Mouse (Mus musculus): ENCODE results near the gene Msx1.

The Msx1 gene

DNA sequence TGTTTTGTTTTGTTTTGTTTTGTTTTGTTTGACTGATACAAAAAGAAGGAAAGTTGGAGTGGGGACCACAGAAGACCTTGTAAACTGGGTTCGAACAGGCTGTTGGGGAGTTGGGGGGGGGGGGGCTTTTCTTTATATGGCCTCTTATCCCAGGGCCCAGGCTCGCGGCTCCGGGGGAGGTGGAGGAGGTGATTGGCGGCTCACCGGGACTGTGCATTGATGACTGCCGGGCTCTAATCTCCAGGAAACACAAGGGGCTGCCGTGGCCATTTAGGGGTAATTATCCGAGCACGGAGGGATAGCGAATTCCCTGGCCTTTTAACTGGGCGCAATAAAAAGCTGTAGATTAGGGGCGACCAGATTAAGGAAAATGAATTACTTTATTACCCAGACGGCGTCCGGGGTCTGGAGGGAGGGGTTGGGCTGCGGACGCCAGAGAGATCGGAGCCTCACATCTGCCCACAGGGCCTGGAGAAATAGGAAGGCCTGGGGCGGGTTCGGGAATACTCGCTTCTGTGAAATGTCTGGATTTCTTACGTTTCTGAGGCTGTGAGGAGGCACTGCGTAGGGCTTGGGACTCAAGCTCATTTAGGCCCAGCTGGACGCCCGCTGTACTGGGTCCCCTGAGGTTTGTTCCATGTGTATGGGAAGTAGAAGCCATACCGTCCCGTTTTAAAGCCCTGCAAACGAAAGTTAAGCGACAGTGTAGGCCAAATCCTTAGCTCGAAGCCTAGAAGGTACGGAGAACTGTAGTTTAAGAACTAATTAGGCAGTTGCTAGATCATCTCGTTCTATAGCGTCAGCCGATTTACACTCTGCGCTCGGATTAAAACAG is 1.4 kb upstream of the Msx1 start:
- no peak for DNase-seq

DNA sequence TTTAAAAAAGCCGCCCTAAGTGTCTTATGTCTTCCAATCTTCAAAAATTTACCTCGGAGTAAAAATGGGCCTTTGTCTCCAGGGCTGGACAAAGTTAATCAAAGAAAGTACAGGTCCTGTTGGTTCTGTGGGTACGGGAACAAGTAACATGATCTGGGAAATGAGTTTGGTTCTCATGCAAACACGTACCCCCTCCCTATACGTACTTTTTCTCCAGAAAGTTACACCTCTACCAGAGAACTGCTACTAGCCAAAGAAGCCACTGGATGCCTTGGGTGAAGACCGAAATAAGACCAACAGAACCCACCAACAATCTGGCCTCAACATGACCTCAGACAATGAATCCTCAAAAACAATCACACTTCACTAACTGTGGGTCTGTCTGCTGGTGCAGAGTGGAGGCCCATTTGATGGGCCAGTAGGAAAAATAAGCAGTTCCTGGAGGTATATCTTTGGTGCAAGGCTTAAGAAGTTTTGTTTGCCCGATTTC is 773 bp upstream of the Msx1 start:
- DNase-seq, result no peak

DNA sequence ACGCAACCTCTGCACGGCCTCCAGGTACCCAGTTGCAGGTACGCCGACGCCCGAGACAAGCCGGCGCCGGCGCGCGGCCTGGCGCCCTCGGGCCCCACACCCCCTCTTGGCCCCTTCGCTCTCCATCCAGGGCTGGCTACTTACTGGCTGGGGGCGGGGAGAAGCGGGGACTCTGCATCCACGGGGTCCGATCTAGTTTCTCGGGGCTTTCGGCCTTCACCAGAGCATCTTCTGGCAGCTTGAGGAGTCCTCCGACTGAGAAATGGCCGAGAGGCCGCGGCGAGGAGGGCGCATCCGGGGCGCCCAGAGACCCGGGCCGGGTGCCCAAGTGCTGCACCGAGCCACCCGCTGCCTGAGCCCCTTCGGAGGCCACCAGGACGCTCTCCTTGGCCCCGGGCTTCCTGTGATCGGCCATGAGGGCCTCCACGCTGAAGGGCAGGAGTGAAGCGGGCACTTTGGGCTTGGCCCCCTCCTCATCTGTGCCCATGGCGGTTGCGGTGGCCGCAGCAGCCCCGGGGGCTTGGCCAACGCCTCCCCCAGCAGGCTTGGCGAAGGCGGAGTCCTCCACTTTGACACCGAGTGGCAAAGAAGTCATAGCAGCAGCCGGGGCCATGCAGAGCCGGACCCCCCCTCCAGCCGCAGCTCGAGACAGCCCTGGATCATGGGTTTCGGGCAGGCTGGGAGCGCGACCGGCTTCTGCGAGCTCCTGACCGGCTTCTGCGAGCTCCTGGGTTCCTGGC is 492 bp downstream of the Msx1 start:
- DNase-seq, result no peak

DNA sequence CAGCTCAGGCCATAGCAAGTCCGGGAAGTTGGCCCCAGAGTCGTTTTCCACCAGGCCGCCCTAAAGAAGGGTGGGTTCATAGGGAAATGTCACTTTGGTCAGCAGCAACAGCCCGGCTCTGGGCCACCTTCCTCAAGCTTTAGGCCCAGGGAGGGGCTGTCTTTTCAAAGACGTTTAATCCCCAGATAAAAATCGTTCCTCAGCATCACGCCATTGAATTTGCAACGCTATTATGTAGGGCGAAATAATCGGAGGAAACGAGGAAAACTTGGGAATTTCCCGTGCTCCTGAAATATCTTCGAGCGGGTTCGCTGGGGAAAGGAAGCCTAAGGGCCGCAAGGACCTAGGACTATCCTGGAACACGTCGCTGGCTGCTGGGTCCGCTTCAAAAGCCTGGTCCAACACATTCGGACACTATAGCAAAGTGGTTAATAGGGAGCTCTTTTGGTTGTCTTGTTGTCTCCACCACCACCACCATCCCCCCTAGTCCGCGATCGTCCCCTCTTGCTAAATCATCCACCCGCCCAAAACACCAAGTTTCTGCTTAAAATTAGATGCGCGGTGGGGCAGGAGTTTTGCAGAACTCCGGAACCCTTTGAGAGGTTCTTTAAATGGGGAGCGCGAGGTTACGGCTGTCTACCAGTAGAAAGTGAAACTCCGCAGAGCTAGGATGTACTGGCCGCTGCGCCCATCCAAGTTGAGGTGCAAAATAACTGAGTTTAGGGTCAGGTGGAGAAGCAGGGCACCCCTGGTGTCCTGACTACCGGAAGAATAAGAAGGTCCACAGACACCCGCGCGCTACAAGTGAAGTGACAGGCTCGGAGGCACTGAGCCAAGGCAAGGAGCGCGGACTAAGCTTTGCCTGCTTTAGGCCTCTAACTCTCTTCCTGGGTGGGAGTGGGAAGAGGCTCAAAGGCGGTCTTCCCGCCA is 1.3 kb downstream of the Msx1 start:
- no peak for DNase-seq

DNA sequence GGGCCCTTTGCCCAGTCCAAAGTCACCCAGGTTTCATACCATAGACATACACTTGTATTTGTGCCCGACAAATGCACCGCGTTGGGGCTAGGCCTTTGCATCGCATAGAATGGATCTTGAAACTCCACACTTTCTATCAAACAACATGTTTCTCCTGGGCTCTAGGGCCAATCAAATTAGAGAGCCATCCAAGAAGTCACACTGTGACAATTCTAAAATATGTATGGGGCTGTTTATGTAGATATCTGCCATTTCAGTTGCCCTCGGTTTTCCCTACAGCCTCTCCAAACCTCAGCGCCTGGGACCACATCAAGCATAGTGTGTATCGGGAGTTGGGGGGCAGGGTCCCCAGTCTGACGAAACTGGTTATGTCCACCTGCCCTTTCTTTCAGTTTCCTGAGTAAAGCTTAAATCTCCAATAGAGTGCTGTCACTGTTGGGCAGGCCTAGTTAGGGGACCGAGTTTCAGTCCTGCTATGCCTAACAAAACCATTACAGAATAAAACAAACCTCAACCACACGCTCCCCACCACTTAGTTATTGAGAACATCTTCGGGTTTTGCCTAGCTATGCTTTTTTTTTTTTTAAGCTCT is 2.2 kb downstream of the Msx1 start:
- DNase-seq, result no peak

DNA sequence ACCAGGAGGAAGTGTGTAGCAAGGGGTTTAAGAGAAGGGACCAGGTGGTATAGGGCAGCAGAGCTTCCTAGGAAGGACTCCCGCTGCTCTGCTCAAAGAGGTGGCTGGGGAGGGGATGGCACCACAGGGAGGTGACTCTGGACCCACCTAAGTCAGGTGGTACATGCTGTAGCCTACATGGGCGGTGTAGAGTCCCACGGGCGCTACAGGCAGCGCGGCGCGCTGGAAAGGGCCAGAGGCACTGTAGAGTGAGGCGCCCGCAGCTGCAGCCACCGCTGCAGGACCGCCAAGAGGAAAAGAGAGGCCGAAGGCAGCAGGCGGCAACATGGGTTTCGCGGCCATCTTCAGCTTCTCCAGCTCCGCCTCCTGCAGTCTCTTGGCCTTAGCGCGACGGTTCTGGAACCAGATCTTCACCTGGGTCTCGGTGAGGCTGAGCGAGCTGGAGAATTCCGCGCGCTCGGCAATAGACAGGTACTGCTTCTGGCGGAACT is 3.2 kb downstream of the Msx1 start:
- DNase-seq, result no peak

DNA sequence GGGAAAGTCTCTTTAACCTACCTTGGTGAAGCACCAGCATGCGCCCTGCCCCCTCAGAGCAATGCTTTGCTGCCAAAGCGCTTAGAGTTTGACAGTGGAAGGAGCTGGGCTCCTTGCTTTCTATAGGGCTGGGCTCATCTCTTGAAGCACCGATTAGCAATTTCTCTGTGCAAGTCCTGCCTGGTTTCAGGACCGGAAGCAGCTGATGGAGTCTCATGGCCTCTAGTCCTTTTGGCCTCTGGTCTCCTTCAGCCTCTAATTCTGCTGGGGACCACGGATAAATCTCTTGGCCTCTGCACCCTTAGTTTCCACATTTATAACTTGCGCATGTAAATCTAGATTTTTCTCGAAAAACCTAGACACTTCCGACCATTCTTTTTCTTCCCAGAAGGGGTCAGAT is 3.7 kb downstream of the Msx1 start:
- DNase-seq, result no peak

DNA sequence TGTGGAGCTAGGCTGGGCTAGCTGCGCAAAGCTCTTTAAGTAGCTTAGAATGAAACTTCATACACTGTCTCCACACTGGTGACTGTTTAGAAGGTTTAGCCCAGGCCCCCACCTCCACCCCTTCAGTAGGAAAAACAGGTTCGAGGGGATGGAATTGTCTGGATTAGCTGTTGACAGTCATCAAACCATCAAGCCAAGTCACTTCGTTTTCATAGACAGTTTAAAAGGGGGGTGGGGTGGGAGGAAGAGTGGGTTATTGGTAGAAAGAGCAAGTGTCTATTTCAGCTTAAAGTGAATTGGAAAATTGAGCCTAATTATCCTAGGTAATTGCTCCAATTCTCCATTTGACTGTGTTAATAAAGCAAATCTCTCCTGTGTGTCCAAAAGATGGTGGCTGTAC is 4.4 kb downstream of the Msx1 start:
- no peak for DNase-seq

DNA sequence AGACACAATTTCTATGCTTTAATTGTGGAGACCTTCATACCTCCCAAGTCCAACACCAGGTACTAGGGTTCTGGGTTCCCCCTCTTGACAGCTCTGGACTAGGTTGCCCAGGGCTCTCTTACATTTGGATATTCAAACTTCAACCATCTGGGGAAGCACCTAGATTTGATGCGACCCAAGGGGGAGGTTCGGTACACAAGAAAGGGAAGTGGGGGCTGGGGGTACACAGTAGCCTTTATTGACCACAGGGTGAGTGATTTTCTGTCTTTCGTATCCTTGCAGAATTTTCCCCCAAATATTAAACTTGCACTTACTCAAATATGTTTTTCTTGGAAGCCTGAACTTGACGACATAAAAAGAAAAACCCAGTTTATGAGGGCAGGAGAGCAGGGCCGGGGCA is 4.8 kb downstream of the Msx1 start:
- DNase-seq, result no peak

DNA sequence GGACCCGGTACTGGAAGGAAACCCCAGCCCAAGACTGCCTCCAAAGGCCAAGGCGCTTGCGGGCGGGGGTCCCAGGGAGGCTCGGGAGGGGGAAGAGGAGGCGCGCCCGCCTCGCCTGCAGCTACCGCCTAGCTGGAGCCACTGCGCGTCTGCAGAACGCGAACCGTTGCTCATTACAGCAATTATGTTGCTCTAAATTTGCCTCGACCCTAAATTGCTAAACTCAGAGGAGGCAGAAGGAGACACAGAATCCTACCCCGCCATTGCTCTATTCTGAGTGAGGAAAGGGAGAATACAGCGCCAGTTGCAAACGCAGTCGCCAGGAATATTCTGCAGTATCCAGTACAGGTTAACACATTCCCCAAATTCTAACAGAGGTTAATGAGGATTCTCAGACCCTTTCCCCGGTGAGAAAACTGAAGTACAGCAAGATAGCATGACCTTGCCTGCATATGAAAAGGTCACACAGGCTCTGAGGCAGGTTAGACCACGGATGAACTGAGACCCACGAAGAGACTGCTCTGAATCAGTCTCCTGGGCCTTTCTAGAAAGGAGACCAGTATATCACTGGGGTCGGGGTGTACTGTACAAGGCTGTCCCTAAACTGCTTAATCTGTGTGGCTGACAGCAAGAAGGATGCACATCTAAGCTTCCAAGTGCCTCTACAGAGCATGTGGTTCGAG is 5.7 kb downstream of the Msx1 start:
- DNase-seq, result no peak

DNA sequence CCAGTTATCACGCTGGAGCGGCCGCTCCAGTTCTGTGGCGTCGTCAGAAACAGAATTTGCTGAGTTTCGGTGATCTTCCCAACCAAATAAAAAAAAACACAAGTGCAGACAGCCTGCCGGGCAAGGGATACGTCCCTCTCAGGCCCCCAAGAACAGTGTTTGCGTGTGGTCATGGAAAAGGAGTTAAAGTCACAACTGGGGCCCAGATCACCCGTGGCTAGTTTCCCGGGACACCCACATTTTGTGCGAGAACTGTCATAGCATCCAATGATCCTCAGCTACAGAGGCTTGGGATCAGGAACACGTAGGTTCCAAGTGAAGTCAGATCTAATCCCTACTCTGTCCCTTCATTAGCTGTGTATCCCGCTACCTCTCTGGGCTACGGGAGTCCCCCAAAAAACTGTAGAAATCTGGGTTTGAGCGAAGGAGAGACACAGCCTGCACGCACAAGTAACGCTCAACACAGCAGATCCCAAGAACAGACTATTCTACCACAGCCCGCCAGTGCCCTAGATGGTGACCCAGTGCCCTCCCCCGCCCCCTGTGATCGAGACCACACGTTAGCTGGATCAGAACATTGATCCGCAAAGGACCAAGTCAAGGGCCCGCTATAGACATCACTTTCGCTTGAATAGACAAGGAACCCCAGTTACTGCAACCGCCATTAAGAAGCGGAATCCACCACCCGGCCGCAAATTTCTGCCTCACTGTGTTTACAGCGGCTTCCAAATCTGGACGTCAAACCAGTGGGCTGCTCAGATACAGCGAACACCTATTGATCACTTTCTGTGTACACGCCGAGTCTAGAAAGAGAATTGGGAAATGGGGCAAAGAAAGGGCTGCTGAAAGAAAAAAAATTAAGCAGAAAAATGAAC is 6.5 kb downstream of the Msx1 start:
- DNase-seq, result no peak

DNA sequence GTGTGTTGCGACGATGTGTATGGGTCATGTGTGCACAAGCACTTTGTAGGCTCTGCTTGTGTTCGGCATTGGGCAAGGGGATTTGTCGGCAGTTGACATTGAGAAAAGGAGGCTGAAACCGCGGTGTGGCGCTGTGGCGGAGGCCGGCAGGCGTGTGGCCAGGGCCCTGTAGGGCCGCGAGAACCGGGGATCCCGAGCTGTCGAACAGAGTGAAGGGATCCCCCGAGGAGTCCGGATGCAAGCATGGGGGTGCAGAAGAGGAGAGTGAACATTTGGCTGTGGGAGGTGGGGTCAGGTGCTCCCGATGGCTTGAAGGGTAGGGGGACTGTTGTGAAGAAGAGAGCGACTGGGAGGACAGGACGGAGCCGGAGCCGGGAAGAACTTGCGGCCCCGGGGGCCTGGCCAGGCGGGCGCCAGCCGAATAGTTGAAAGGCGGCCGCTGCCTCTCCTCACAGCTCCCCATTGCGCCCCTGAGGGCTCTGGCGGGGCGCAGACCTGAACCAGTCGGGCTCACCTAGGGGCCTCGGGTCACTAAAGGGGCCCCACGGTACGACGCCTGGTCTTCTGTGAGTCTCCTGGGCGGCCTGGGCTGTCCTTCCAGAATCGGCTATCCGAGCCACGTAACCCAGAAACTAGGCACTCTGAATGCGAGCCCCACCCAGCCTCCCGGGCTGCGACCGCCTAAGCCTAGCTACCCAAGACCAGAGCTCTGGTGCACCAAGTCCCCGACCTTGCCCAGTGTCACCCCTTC is 7.3 kb downstream of the Msx1 start:
- no peak for DNase-seq

DNA sequence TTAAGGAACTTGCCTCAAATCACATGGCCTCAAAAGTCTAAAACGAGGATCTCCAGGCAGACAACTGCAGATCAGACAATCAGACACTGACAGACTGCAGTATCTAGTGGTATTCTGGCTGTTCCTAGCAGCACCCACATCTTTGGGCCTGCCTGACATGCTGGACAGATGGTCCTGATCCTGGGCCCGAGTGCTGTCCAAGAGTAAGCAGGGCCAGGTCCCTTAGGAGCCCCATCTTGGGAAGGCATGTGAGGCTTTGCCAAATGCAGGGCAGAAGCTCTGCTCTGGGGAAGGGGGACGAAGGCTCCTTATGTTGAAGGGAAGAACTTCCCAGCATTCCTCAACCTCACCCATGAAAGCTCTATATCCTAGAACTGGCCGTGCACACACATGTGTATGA is 8.5 kb downstream of the Msx1 start:
- no peak for DNase-seq

DNA sequence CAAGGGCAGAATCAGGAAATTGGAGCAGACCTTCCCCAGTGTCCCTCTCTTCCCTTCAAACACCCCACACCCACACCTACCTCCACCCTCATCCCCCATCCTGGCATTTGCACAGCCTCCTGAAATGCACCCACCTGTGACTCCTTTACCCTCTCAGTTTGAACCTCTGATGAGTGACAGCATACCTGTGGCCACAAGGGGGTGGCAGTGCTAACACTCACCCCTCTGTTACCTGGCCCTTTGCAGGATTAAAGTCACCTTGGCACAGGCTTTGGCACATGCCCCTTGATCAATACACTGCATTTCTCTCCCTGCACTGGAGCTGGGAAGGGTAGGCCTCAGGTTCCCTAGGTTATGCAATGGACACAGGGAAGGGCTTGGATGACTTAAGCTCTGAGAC is 10.2 kb downstream of the Msx1 start:
- no peak for DNase-seq

DNA sequence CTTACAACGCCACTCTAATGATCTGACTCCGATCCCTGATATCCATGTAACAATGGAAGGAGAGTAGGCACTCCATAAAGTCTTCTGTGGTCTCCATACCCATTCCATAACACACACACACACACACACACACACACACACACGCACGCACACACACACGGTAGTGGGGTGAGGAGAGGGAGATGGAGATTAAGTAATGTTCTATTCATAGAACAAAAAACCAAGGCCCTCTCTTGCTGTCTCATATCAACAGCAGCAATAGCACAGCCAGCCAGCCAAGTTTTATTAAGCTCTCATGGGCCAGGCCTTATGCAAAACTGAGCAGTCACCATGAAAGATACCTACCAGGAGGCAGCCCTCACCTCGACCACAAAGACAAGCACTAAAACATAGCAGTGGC is 19.1 kb downstream of the Msx1 start:
- no peak for DNase-seq

DNA sequence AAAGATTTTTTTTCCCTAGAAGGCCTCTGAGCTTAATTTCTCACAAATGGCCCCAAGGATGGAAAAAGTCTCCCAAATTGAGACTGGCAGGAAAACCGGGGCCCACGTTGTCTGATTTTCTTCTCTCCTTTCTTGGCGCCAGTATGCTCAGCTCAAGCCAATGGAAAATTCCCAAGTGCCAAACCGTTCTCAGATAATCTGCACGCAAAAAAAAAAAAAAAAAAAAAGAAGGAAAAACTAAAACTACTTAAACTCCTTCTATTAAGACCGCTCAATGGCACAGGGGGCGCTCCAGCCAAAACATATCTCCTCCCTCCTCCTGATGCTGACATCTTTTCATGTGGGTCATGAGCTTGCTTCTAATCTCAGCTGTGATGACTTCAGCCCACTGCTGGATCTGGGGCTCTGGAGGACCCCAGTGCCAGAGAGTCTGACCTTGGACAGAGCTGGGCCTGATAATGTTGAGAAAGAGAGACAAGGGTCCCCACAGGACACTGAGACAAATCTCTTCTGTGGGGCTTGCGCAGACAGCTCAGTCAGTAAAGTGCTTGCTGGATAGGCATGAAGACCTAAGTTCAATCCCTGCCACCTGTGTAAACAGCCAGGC is 19.8 kb downstream of the Msx1 start:
- no peak for DNase-seq

DNA sequence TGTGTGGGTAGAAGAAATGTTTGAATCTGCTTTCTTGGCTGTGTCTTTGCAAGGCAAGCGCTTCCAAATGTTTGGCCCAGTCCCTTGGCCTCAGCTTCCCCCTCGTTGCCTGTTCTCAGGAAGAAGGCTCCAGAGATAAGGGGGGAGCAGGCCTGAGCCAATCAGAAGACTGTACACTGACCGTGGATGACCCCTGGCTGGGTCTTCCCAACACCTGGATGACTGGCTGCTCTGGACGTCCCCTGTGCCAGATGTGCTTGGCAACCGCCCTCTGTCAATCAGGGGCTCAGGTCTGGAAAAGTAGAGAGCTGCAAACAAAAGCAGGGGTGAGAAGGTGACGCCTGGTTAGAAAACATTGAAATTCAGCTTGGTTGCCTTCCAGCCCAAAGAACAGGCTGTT is 27.1 kb downstream of the Msx1 start:
- no peak for DNase-seq

DNA sequence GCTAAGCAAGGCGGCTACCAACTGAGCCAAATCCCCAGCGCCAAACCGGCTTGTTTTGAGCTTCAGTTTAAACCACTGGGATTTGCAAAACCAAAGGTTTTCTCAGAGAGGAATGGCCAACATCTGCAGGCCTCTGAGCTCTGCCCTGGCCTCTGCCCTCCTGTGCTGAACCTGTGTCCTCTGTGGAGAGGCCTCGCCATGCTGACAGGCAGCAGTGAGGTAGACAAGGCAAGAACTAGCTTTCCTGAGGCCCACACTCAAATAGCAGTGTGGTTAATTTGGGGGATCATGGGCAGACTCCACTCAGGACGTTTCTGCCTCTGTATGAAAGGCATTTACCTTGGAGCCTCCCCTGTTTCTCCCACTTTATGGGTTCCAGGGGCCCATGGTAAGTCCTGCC is 27.6 kb downstream of the Msx1 start:
- DNase-seq, result no peak

DNA sequence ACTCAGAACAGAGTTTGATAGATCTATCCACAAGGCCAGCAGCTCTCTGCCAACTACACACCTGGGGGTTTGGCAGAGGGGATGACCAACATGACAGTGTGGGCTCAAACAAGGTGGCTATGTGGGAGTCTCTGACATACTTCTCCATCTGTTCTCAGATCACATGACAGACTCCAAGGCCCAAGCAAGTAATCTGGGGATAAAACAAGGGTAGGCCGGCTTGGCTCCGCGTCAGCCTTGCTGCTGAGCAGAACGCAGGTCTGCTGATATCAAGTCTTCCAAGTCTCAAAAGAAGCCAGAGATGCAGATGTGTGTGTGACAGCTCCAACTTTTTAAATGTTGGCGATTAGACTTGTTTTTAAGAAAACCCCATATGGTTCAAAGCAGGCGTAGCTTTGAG is 28.7 kb downstream of the Msx1 start:
- DNase-seq, result no peak

DNA sequence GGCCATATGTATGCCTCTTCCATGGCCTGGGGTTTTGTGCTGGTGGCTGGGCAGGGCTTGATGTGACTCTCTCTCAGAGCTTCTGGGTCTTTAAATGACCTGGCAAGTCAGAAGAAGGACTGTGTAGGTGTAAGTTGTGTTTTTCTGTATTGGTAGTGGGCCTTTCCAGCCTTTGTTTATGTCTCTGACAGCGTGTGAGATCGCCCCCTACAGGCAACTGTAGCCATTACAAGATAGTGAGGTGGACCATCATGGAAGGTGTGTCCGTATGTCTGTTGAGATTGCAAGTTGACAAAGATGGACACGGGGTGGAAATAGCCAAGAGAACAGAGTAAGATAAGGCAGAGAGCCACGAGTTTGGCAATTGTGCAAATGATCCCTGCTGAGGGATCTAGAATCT is 32.2 kb downstream of the Msx1 start:
- DNase-seq, result no peak

Data from kidney, adult 9 months (tissue).